Mouse (Mus musculus): Measurements from ENCODE around the gene Mta3.

Gene Mta3

GRCm38 (mm10) chr17:83706116-83706593 is at the start of gene Mta3:
Gene Mta3, plus strand, starts transcription at chr17:83706163.
- peak; percentile 63 for DNase-seq (ENCODE audit: low spot score)

GRCm38 (mm10) chr17:83657375-83657774 is 48.6 kb upstream of the Mta3 start:
- no peak for DNase-seq (ENCODE audit: low spot score)

GRCm38 (mm10) chr17:83658943-83659342 is 47.0 kb upstream of the Mta3 start:
- no peak for DNase-seq (ENCODE audit: low spot score)

DNA sequence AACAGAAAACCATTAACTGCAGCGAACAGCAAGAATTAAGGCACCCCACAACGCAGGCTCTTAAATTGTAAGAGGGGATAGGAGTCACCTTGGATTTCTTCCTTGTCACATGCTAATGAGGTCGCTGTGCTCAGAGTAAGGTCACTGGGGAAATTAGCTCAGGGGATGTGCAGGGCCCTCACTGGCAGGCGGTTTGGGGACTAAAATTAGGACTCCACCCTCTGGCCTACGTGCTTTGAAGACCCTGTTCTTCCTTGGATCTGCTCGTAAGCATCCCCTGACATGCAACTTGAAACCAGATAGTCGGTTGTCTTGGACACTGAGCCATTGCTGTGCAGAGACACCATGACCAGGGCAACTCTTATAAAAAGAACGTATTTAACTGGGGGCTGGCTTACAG is 41.2 kb upstream of the Mta3 start:
- no peak for DNase-seq (ENCODE audit: low spot score)

DNA sequence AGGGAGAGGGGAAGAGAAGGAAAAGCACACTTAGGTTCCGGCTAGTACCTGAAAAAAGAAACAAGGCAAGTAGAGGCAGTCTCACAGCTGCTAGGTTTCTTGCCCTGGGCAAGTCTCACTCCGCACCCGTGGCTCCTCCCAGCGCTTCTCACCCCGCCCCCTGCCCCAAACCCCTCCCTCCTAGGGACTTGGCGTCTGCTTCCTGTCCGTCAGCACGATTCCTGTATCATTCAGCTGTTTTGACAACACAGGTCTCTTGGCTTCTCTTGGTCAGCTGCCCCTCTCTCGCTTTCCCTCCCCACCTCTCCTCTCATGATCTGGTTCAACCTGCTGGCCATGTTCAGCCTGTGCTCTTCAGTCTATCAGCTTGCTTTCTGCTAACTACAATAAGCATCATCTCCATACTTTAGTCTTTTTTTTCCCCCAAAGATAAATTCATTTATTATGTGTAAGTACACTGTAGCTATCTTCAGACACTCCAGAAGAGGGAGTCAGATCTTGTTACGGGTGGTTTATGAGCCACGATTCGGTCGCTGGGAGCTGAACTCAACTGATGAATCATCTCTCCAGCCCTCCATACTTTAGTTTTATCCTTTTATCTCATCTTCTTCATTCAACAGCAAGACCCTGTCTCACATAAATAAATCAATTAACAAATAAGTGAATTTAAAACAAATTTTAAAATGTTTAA is 39.2 kb upstream of the Mta3 start:
- no peak for DNase-seq (ENCODE audit: low spot score)

DNA sequence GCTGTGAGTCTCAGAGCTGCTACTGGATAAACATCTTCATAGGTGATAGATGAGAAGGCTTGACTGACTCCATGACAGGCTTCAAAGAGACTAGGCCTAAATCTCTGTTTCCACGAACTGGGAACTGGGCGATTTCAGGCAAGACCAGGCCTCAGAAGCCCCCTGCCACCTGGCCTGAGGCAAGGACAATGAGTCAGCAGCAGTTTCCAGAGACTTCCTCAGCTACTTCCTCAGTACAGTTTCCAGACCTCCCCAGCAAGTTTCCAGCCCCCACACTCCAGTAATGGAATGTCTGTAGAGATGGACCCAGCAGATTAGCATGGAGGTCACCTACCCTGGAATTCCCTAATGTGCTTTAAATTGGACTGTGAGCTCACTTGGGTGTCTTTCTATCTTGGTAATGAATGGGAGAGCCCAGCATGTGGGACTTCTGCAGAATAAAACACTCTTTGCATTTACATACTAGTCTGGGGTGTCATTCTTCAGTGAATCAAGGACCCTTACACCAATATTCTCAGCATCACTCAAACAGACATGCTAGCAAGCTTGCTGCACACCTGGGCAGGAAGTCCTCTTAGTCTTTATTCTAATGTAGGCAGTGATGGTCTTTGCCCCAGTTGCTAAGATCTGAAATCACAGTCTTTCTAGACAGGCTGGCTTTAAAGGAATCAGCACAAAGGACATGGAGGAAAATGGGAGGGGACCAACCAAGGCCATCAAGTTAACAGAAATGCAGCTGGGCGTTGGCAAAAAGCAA is 37.9 kb upstream of the Mta3 start:
- DNase-seq (ENCODE audit: low spot score), result no peak

GRCm38 (mm10) chr17:83672685-83673084 is 33.3 kb upstream of the Mta3 start:
- no peak for DNase-seq (ENCODE audit: low spot score)

DNA sequence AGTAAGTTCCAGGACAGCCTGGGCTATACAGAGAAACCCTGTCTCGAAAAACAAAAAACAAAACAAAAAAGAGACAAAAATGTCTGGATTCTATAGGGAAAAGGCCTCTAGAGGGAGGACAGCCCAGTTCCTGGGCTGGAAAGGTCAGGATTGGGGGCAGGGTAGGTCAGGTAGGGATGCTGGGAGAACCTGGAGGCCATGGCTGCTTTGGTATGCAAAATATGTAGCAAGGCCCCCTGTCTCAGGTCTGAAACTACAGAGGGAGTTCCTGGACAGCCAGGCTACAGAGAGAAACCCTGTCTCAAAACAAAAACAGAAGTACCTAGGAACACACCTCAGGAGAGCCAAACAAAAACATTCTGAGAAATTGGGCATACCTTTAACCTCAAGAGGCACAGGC is 28.6 kb upstream of the Mta3 start:
- no peak for DNase-seq (ENCODE audit: low spot score)

- no peak for DNase-seq (ENCODE audit: low spot score)
Observed at GRCm38 (mm10) chr17:83681977-83682376, 24.0 kb upstream of the Mta3 start.

GRCm38 (mm10) chr17:83684475-83684874 is 21.5 kb upstream of the Mta3 start:
- no peak for DNase-seq (ENCODE audit: low spot score)

DNA sequence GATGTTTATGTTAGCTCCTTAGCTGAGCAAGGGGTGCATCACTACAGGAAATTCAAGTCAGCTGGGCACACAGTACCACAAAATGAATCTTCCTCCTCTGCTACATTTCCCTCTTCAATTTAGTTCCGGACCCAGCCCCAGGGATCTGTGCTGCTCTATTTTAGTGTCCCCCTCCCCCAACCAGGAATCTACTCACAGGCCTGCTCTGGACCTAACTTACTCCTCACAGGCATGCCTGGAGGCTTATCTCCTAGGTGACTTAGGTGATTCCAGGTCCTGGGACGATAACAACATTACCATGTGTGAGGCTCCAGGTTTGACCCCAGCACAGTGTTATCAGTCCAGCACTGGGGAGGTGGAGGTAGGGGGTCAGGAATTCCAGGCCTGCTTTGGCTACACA is 15.5 kb upstream of the Mta3 start:
- no peak for DNase-seq (ENCODE audit: low spot score)

DNA sequence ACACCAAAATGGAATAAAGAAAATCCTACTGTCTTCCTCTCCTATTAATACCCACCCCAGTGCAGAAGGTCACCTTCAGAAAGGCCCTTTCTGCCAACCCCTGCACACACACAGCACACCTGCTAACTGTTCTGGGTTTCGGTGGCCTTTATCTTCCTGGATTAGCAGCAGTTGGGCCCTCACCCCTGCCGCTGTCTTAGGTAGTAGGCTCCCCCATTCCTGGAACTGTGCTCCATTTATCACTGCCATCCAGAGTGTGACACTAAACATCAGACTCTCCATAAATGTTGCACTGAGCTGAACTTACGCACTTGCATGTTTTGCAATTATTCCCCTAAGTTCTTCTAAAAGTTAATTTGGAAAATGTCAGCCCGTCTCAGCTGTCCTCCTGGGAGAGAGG is 14.6 kb upstream of the Mta3 start:
- DNase-seq (ENCODE audit: low spot score), result no peak

GRCm38 (mm10) chr17:83693941-83694340 is 12.0 kb upstream of the Mta3 start:
- DNase-seq (ENCODE audit: low spot score), result no peak

DNA sequence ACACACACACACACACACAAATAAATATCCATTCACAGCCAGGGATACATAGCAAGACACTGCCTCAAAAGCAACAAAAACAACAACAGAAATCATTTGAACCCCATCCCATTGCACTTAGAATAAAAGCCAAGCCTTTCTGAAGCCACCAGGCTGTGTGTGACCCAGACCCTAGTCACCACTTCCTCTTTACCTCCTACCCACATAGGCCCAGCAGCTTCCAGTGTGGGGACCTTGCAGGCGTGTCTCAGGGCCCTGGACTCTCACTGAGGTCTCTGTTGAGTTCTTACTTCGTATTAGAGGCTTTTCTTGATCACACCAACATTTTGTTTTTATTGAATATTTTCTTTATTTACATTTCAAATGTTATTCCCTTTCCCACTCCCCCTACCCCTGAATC is 10.2 kb upstream of the Mta3 start:
- no peak for DNase-seq (ENCODE audit: low spot score)

GRCm38 (mm10) chr17:83699062-83699724 is 6.8 kb upstream of the Mta3 start:
- no peak for DNase-seq (ENCODE audit: low spot score)

GRCm38 (mm10) chr17:83700125-83700524 is 5.8 kb upstream of the Mta3 start:
- no peak for DNase-seq (ENCODE audit: low spot score)

- DNase-seq (ENCODE audit: low spot score), result no peak
Observed at GRCm38 (mm10) chr17:83704469-83704868, 1.5 kb upstream of the Mta3 start.

GRCm38 (mm10) chr17:83705352-83706115 is 429 bp upstream of the Mta3 start:
- DNase-seq (ENCODE audit: low spot score), result no peak

- DNase-seq (ENCODE audit: low spot score), result peak; percentile 60
Observed at GRCm38 (mm10) chr17:83706594-83707126, 697 bp downstream of the Mta3 start.

- no peak for DNase-seq (ENCODE audit: low spot score)
Observed at GRCm38 (mm10) chr17:83707372-83707771, 1.4 kb downstream of the Mta3 start.

DNA sequence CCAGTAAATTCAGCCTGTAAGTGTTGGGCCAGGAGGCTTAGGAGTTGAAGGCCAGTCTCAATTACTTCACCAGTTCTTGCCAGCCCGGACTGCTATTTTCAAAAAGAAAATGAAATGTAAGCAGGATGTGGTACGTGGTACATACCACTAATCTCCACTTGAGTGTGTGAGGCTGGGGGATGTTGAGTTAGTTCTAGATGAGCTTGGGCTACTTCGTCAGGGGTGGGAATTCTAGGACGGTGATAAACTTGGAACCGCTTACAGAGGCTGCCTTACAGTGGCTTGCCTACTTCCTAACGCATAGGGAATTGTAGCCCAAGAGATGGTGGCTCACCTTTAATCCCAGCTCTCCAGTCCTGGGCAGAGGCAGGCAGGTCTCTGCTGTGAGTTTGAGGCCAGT is 1.9 kb downstream of the Mta3 start:
- DNase-seq (ENCODE audit: low spot score), result no peak

DNA sequence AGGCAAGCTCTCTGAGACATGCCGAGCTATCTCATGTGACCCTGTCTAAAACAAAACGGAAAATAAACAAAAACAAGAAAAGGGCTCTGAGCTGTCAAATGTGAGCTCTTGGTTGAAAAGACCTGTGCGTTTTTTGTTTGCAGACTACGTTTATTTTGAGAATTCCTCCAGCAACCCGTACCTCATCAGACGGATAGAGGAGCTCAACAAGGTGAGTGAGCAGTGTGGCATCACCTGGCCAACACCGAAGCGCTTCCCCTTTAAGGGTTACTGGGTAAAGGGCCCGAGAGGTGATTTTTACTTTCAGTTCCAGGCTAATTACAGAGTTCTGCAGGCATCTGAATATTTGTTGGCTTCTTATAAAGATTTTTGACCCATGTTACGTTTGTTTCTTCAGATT is 2.3 kb downstream of the Mta3 start:
- DNase-seq (ENCODE audit: low spot score), result no peak
